Comparison of ENCODE assay signal across 8 mouse cellular contexts in genomic region chr16:87432033-87432814, GRCm38 (mm10). TPM values are rescaled to one million over a fixed set of nuclear protein-coding genes. Genes with fewer than 3 reads are reported as not detected.
DNase-seq lines count a peak whose midpoint lies in the region; ATAC-seq lines count a peak whose summit lies in the region.

Gene Ltn1 (minus strand): TSS chr16:87432612.

- no peaks in the 10 kb centered on the region for H3K9me3 ChIP-seq in hindbrain, embryonic 11.5 days (ENCODE audit: control insufficient read depth, low read length)

- peak within 1 kb of the TSS; percentile 78 for H3K9ac ChIP-seq in hindbrain, embryonic 11.5 days (ENCODE audit: low read depth, low read length)

- peak; percentile 97 for DNase-seq in Muller cell, postnatal 12 days (ENCODE audit: inconsistent ontology term)
- DNase-seq in cerebellum, adult 9-11 months = peak; percentile 99
- DNase-seq in frontal cortex, adult 2 months (ENCODE audit: extremely low spot score in 1 of 2, low spot score in 1 of 2) = peak; percentile 98 to 99
- peak; percentile 98 for DNase-seq in hindbrain, embryonic 11.5 days (ENCODE audit: low spot score)
- peak; percentile 98 for DNase-seq in layer of hippocampus, postnatal 10 days (ENCODE audit: low spot score in 2 of 2)
- DNase-seq in lung, postnatal 10 days = peak; percentile 99
- peak; percentile 95 for DNase-seq in ovary, postnatal 36 days (ENCODE audit: low spot score)
- DNase-seq in thymus, postnatal 25 days = peak; percentile 96

- H3K4me2 ChIP-seq in hindbrain, embryonic 11.5 days (replicated peaks; ENCODE audit: low read depth, low read length) = peak within 1 kb of the TSS; percentile 76

- no peak within 1 kb of the TSS for H3K27ac ChIP-seq in hindbrain, embryonic 11.5 days (ENCODE audit: low read depth, low read length)

- ATAC-seq in hindbrain, embryonic 11.5 days (ENCODE audit: low FRiP score) = peak; percentile 100

- no peaks in the 10 kb centered on the region for H3K4me1 ChIP-seq in hindbrain, embryonic 11.5 days (replicated peaks; ENCODE audit: control insufficient read depth, insufficient read depth, low read length)

- H3K27me3 ChIP-seq in hindbrain, embryonic 11.5 days (ENCODE audit: control insufficient read depth, insufficient read depth, low read length) = no peaks in the 10 kb centered on the region

- peak within 1 kb of the TSS; percentile 92 for H3K4me3 ChIP-seq in hindbrain, embryonic 11.5 days (ENCODE audit: low read depth, low read length)

- WGBS in hindbrain, embryonic 11.5 days = under 1% methylated on average over 54 of the region's 56 CpGs

- no peaks in the 10 kb centered on the region for H3K36me3 ChIP-seq in hindbrain, embryonic 11.5 days (ENCODE audit: control insufficient read depth, insufficient read depth, low read length)

RNA-seq across cellular contexts. Expression of gene Ltn1, which starts in this region (rescaled TPM):
- 15.7 and 17.2 TPM in 2 replicates for polyA plus RNA-seq in frontal cortex, adult 2 months (2012; rRNA removed)
- polyA plus RNA-seq in hindbrain, embryonic 11.5 days (2014; fragmentation: Nextera tagmentation; extraction: Ambion mirVana) = 29.6 and 32.9 TPM in 2 replicates
- 10 to 100 TPM; 44.8 to 45.8 TPM for total RNA-seq in layer of hippocampus, postnatal 10 days (2021)
